Mouse (Mus musculus): ENCODE results near the gene Dnajb4.

DNA sequence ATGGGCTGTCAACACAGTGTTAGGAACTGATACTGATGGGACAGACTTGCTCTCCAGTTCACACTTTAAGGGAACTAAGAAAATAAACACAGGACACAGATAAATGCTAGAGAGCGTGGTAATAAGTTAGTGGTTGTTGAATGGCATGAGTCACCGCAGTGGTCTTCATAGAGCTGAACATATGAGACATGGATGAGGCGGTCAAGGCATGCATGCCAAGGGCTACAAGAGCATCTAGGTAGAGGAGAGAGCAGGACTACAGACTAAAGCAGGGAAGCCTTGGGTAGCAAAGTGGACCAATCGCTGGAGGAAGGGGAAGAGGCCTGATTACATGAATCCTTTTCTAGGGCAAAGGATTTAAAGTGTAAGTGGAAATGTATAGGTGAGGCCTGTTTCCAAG, 2.9 kb downstream of the Dnajb4 start:
- TF ChIP-seq CTCF (IDR thresholded peaks at IDR 0.05; ENCODE audit: low read depth) (no peak), EP300 (optimal IDR thresholded peaks at IDR 0.05) (no peak)
